Mouse (Mus musculus) heart, embryonic 15.5 days (tissue): Measurements from ENCODE around the gene Nepro. TPM values are rescaled to one million over a fixed set of nuclear protein-coding genes. Genes with fewer than 3 reads are reported as not detected.

Experiments
- ATAC-seq: fragments of 200-750 bp; cut with Nextera tagmentation; replicated peaks from 2 replicates; pipeline ENCODE4 v1.8.0; 2017; ENCODE audit warnings: low read depth, moderate TSS enrichment; ENCODE audit not compliant: insufficient number of reproducible peaks, insufficient read depth, low FRiP score
- H3K27ac ChIP-seq: fragments of 300-500 bp; sonication (generic); 2 replicates; pipeline ENCODE4 v1.5.1; 2015; ENCODE audit warnings: mild to moderate bottlenecking, inconsistent platforms
- H3K27me3 ChIP-seq: fragments of 300-500 bp; sonication (generic); 2 replicates; pipeline ENCODE4 v1.6.1; 2015; ENCODE audit warnings: inconsistent platforms
- H3K36me3 ChIP-seq: fragments of 300-500 bp; sonication (generic); 2 replicates; pipeline ENCODE4 v1.6.1; 2015; ENCODE audit warnings: mild to moderate bottlenecking, inconsistent platforms
- H3K4me1 ChIP-seq: fragments of 300-500 bp; sonication (generic); replicated peaks from 2 replicates; pipeline ENCODE4 v1.6.1; 2015; ENCODE audit warnings: inconsistent platforms
- H3K4me2 ChIP-seq: fragments of 300-500 bp; sonication (generic); 2 replicates; pipeline ENCODE4 v1.6.1; 2015; ENCODE audit warnings: inconsistent platforms, mild to moderate bottlenecking, moderate library complexity
- H3K4me3 ChIP-seq: fragments of 300-500 bp; sonication (generic); 2 replicates; pipeline ENCODE4 v1.5.1; 2015; ENCODE audit warnings: mild to moderate bottlenecking, inconsistent platforms
- H3K9ac ChIP-seq: fragments of 300-500 bp; sonication (generic); 2 replicates; pipeline ENCODE4 v1.6.1; 2015; ENCODE audit warnings: mild to moderate bottlenecking, inconsistent platforms
- H3K9me3 ChIP-seq: fragments of 300-500 bp; sonication (generic); replicated peaks from 2 replicates; pipeline ENCODE4 v1.6.1; 2016; ENCODE audit warnings: inconsistent platforms
- WGBS: fragments of 180-500 bp; shearing (Covaris S2); methylation state at CpG from one replicate; pipeline ENCODE4 v1.1.7; 2015; ENCODE audit warnings: mixed read lengths; 5-methylcytosine and 5-hydroxymethylcytosine counted together
- polyA plus RNA-seq: library from polyadenylated mRNA; unstranded; fragments of >200 nt; fragmentation: Nextera tagmentation; extraction: Ambion mirVana; gene quantifications from 2 replicates; pipeline ENCODE4 v1.2.1, GENCODE M21; 2015

The Nepro gene
- polyA plus RNA-seq, 1 experiment from 2014 or later: 3.7 TPM

- no peak overlapping the region for H3K27ac ChIP-seq
- no peaks in the 10 kb centered on the region for H3K4me1 ChIP-seq
- 71% methylated on average over 6 of the region's 6 CpGs for WGBS
- no peak for ATAC-seq
- H3K4me3 ChIP-seq: no peak overlapping the region
- no peaks in the 10 kb centered on the region for H3K9me3 ChIP-seq
- no peaks in the 10 kb centered on the region for H3K27me3 ChIP-seq
- no peak overlapping the region for H3K9ac ChIP-seq
- no peak overlapping the region for H3K4me2 ChIP-seq
- no peaks in the 10 kb centered on the region for H3K36me3 ChIP-seq
These were observed 48.5 kb downstream of the Nepro start for GRCm38 (mm10) chr16:44772577-44772976.

- Histone ChIP-seq H3K9me3 (no peaks in the 10 kb centered on the region), H3K4me2 (no peak overlapping the region), H3K27ac (no peak overlapping the region), H3K36me3 (no peaks in the 10 kb centered on the region), H3K4me1 (no peaks in the 10 kb centered on the region), H3K9ac (no peak overlapping the region), H3K27me3 (no peaks in the 10 kb centered on the region), H3K4me3 (no peak overlapping the region)
- 73% methylated on average over 3 of the region's 3 CpGs for WGBS
- ATAC-seq: no peak
These were observed 49.6 kb downstream of the Nepro start for GRCm38 (mm10) chr16:44773673-44774072.

- Histone ChIP-seq H3K27ac (no peak overlapping the region), H3K9ac (no peak overlapping the region), H3K36me3 (no peaks in the 10 kb centered on the region), H3K4me2 (no peak overlapping the region), H3K4me3 (no peak overlapping the region), H3K4me1 (no peaks in the 10 kb centered on the region), H3K27me3 (no peaks in the 10 kb centered on the region), H3K9me3 (no peaks in the 10 kb centered on the region)
- WGBS: 82% methylated on average over 6 of the region's 6 CpGs
- no peak for ATAC-seq
These were observed 50.1 kb downstream of the Nepro start for GRCm38 (mm10) chr16:44774201-44774600.

GRCm38 (mm10) chr16:44778538-44779147, 54.5 kb downstream of the Nepro start:
- Histone ChIP-seq H3K27ac (no peak overlapping the region), H3K36me3 (no peaks in the 10 kb centered on the region), H3K4me1 (no peaks in the 10 kb centered on the region), H3K4me2 (peak overlapping the region; percentile 48), H3K27me3 (no peaks in the 10 kb centered on the region), H3K4me3 (0 out of 2 replicates have a peak overlapping the region, but pooled peaks have one; percentile 0), H3K9me3 (no peaks in the 10 kb centered on the region), H3K9ac (no peak overlapping the region)
- WGBS: 52% methylated on average over 17 of the region's 17 CpGs
- no peak for ATAC-seq

- Histone ChIP-seq H3K9ac (no peak overlapping the region), H3K27ac (no peak overlapping the region), H3K36me3 (no peaks in the 10 kb centered on the region), H3K4me3 (no peak overlapping the region), H3K27me3 (no peaks in the 10 kb centered on the region), H3K4me2 (no peak overlapping the region), H3K9me3 (no peaks in the 10 kb centered on the region), H3K4me1 (no peaks in the 10 kb centered on the region)
- no peak for ATAC-seq
- WGBS: 88% methylated on average over 5 of the region's 5 CpGs
These were observed 55.4 kb downstream of the Nepro start for GRCm38 (mm10) chr16:44779494-44779893.

GRCm38 (mm10) chr16:44780751-44781150, 56.6 kb downstream of the Nepro start:
- H3K36me3 ChIP-seq: no peaks in the 10 kb centered on the region
- H3K4me1 ChIP-seq: no peaks in the 10 kb centered on the region
- no peak overlapping the region for H3K4me2 ChIP-seq
- WGBS: 71% methylated on average over 4 of the region's 4 CpGs
- H3K27ac ChIP-seq: no peak overlapping the region
- no peak overlapping the region for H3K4me3 ChIP-seq
- no peak for ATAC-seq
- H3K9ac ChIP-seq: no peak overlapping the region
- H3K9me3 ChIP-seq: no peaks in the 10 kb centered on the region
- no peaks in the 10 kb centered on the region for H3K27me3 ChIP-seq

Other genes with a start within 250 kb of the Nepro start
- 7.7 and 14.0 TPM in 2 replicates for gene Boc, start 165.4 kb upstream of the Nepro start, polyA plus RNA-seq
- gene Gtpbp8, start 22.1 kb downstream of the Nepro start, polyA plus RNA-seq: 19.1 and 21.3 TPM in 2 replicates
- gene Cd200r1, start 41.4 kb downstream of the Nepro start, polyA plus RNA-seq: 1.2 TPM in 2 replicates
- gene Cd200r4, start 87.4 kb downstream of the Nepro start, polyA plus RNA-seq: 0.16 and 0.37 TPM in 2 replicates
- 0.06 and 0.20 TPM in 2 replicates for gene Cd200r2, start 142.8 kb downstream of the Nepro start, polyA plus RNA-seq
- 0.34 and 0.44 TPM in 2 replicates for gene Cd200r3, start 219.4 kb downstream of the Nepro start, polyA plus RNA-seq